Mouse (Mus musculus): ENCODE measurements around the gene Erc2. TPM values are rescaled to one million over a fixed set of nuclear protein-coding genes. Genes with fewer than 3 reads are reported as not detected.

Erc2 gene
- polyA plus RNA-seq, 1 experiment from 2014 or later: 13.7 TPM

GRCm38 (mm10) chr14:28225550-28225949 lies 603.3 kb downstream of the Erc2 start:
- H3K27me3 ChIP-seq: no peaks in the 10 kb centered on the region
- no peaks in the 10 kb centered on the region for H3K36me3 ChIP-seq
- no peak overlapping the region for H3K4me3 ChIP-seq
- no peak overlapping the region for H3K27ac ChIP-seq
- no peak for ATAC-seq (ENCODE audit: insufficient number of reproducible peaks, insufficient read depth, low FRiP score, low TSS enrichment, low read depth)
- H3K4me2 ChIP-seq: no peak overlapping the region
- no peaks in the 10 kb centered on the region for H3K4me1 ChIP-seq
- H3K9me3 ChIP-seq: no peaks in the 10 kb centered on the region
- H3K9ac ChIP-seq: no peak overlapping the region
- 84% methylated on average over 6 of the region's 6 CpGs for WGBS

- ATAC-seq (ENCODE audit: insufficient number of reproducible peaks, insufficient read depth, low FRiP score, low TSS enrichment, low read depth): no peak
- WGBS: 87% methylated on average over 6 of the region's 6 CpGs
- no peaks in the 10 kb centered on the region for H3K36me3 ChIP-seq
Measured at GRCm38 (mm10) chr14:28230563-28230962, 608.3 kb downstream of the Erc2 start.

GRCm38 (mm10) chr14:28231241-28231640 lies 609.0 kb downstream of the Erc2 start:
- H3K36me3 ChIP-seq: no peaks in the 10 kb centered on the region
- 52% methylated on average over 2 of the region's 2 CpGs for WGBS
- H3K4me3 ChIP-seq: no peak overlapping the region
- no peak overlapping the region for H3K27ac ChIP-seq
- H3K27me3 ChIP-seq: no peaks in the 10 kb centered on the region
- no peak for ATAC-seq (ENCODE audit: insufficient number of reproducible peaks, insufficient read depth, low FRiP score, low TSS enrichment, low read depth)
- no peaks in the 10 kb centered on the region for H3K9me3 ChIP-seq
- no peak overlapping the region for H3K4me2 ChIP-seq
- no peak overlapping the region for H3K9ac ChIP-seq
- H3K4me1 ChIP-seq: no peaks in the 10 kb centered on the region

More at GRCm38 (mm10) chr14:28230563-28230962, 608.3 kb downstream of the Erc2 start:
- no peak overlapping the region for H3K27ac ChIP-seq
- no peaks in the 10 kb centered on the region for H3K27me3 ChIP-seq
- no peaks in the 10 kb centered on the region for H3K9me3 ChIP-seq
- no peak overlapping the region for H3K4me3 ChIP-seq
- H3K4me1 ChIP-seq: no peaks in the 10 kb centered on the region
- no peak overlapping the region for H3K9ac ChIP-seq
- H3K4me2 ChIP-seq: no peak overlapping the region

- H3K27me3 ChIP-seq: no peaks in the 10 kb centered on the region
- no peaks in the 10 kb centered on the region for H3K36me3 ChIP-seq
- H3K4me2 ChIP-seq: no peak overlapping the region
- peaks cover 13% of the 10 kb centered on the region; the same call in 1 of the 2 replicates for H3K4me1 ChIP-seq
- no peaks in the 10 kb centered on the region for H3K9me3 ChIP-seq
- H3K9ac ChIP-seq: no peak overlapping the region
- H3K27ac ChIP-seq: no peak overlapping the region
- WGBS: 86% methylated on average over 9 of the region's 9 CpGs
- H3K4me3 ChIP-seq: no peak overlapping the region
- ATAC-seq (ENCODE audit: insufficient number of reproducible peaks, insufficient read depth, low FRiP score, low TSS enrichment, low read depth): no peak
Measured at GRCm38 (mm10) chr14:28238336-28239048, 616.3 kb downstream of the Erc2 start.

GRCm38 (mm10) chr14:28240111-28240510 lies 617.9 kb downstream of the Erc2 start:
- no peak overlapping the region for H3K9ac ChIP-seq
- H3K4me2 ChIP-seq: no peak overlapping the region
- no peaks in the 10 kb centered on the region for H3K27me3 ChIP-seq
- no peaks in the 10 kb centered on the region for H3K9me3 ChIP-seq
- ATAC-seq (ENCODE audit: insufficient number of reproducible peaks, insufficient read depth, low FRiP score, low TSS enrichment, low read depth): no peak
- no peak overlapping the region for H3K27ac ChIP-seq
- no peak overlapping the region for H3K4me3 ChIP-seq
- WGBS: 14% methylated on average over 3 of the region's 3 CpGs
- no peaks in the 10 kb centered on the region for H3K36me3 ChIP-seq
- peaks cover 14% of the 10 kb centered on the region; the same call in 1 of the 2 replicates for H3K4me1 ChIP-seq

GRCm38 (mm10) chr14:28242743-28243142 lies 620.5 kb downstream of the Erc2 start:
- H3K27ac ChIP-seq: no peak overlapping the region
- no peaks in the 10 kb centered on the region for H3K36me3 ChIP-seq
- no peak overlapping the region for H3K4me2 ChIP-seq
- no peaks in the 10 kb centered on the region for H3K27me3 ChIP-seq
- no peak overlapping the region for H3K9ac ChIP-seq
- H3K4me1 ChIP-seq: peaks cover 14% of the 10 kb centered on the region; the same call in 1 of the 2 replicates
- ATAC-seq (ENCODE audit: insufficient number of reproducible peaks, insufficient read depth, low FRiP score, low TSS enrichment, low read depth): no peak
- WGBS: 80% methylated on average over 3 of the region's 3 CpGs
- no peaks in the 10 kb centered on the region for H3K9me3 ChIP-seq
- H3K4me3 ChIP-seq: no peak overlapping the region

- no peaks in the 10 kb centered on the region for H3K9me3 ChIP-seq
- WGBS: 87% methylated on average over 4 of the region's 4 CpGs
- H3K4me3 ChIP-seq: no peak overlapping the region
- no peak overlapping the region for H3K4me2 ChIP-seq
- peaks cover 14% of the 10 kb centered on the region; the same call in 1 of the 2 replicates for H3K4me1 ChIP-seq
- H3K9ac ChIP-seq: no peak overlapping the region
- no peak for ATAC-seq (ENCODE audit: insufficient number of reproducible peaks, insufficient read depth, low FRiP score, low TSS enrichment, low read depth)
- H3K27ac ChIP-seq: no peak overlapping the region
- H3K36me3 ChIP-seq: no peaks in the 10 kb centered on the region
- no peaks in the 10 kb centered on the region for H3K27me3 ChIP-seq
Measured at GRCm38 (mm10) chr14:28243474-28243873, 621.2 kb downstream of the Erc2 start.

- Histone ChIP-seq H3K9ac (no peak overlapping the region), H3K27me3 (no peaks in the 10 kb centered on the region), H3K4me2 (no peak overlapping the region), H3K36me3 (no peaks in the 10 kb centered on the region), H3K4me3 (no peak overlapping the region), H3K4me1 (0 out of 2 replicates have a peak, but pooled peaks cover 12% of the 10 kb centered on the region), H3K27ac (no peak overlapping the region), H3K9me3 (no peaks in the 10 kb centered on the region)
- ATAC-seq (ENCODE audit: insufficient number of reproducible peaks, insufficient read depth, low FRiP score, low TSS enrichment, low read depth): no peak
- WGBS: 65% methylated on average over 4 of the region's 4 CpGs
Measured at GRCm38 (mm10) chr14:28262706-28263105, 640.5 kb downstream of the Erc2 start.

- H3K4me2 ChIP-seq: no peak overlapping the region
- 0 out of 2 replicates have a peak, but pooled peaks cover 16% of the 10 kb centered on the region for H3K4me1 ChIP-seq
- H3K27ac ChIP-seq: no peak overlapping the region
- WGBS: 69% methylated on average over 2 of the region's 2 CpGs
- no peaks in the 10 kb centered on the region for H3K27me3 ChIP-seq
- H3K36me3 ChIP-seq: no peaks in the 10 kb centered on the region
- H3K9ac ChIP-seq: no peak overlapping the region
- no peak overlapping the region for H3K4me3 ChIP-seq
- H3K9me3 ChIP-seq: no peaks in the 10 kb centered on the region
- no peak for ATAC-seq (ENCODE audit: insufficient number of reproducible peaks, insufficient read depth, low FRiP score, low TSS enrichment, low read depth)
Measured at GRCm38 (mm10) chr14:28267367-28267766, 645.1 kb downstream of the Erc2 start.

- H3K4me1 ChIP-seq: 0 out of 2 replicates have a peak, but pooled peaks cover 4% of the 10 kb centered on the region
- 66% methylated on average over 8 of the region's 8 CpGs for WGBS
- no peaks in the 10 kb centered on the region for H3K27me3 ChIP-seq
- no peaks in the 10 kb centered on the region for H3K36me3 ChIP-seq
- no peak overlapping the region for H3K27ac ChIP-seq
- no peak for ATAC-seq (ENCODE audit: insufficient number of reproducible peaks, insufficient read depth, low FRiP score, low TSS enrichment, low read depth)
- no peak overlapping the region for H3K4me2 ChIP-seq
- H3K9me3 ChIP-seq: no peaks in the 10 kb centered on the region
- no peak overlapping the region for H3K9ac ChIP-seq
- H3K4me3 ChIP-seq: no peak overlapping the region
Measured at GRCm38 (mm10) chr14:28271846-28272245, 649.6 kb downstream of the Erc2 start.

GRCm38 (mm10) chr14:28273669-28274068 lies 651.4 kb downstream of the Erc2 start:
- peaks cover 15% of the 10 kb centered on the region for H3K4me1 ChIP-seq
- no peak overlapping the region for H3K9ac ChIP-seq
- no peaks in the 10 kb centered on the region for H3K27me3 ChIP-seq
- H3K36me3 ChIP-seq: no peaks in the 10 kb centered on the region
- WGBS: 93% methylated on average over 1 of the region's 1 CpGs
- ATAC-seq (ENCODE audit: insufficient number of reproducible peaks, insufficient read depth, low FRiP score, low TSS enrichment, low read depth): no peak
- no peak overlapping the region for H3K4me3 ChIP-seq
- H3K4me2 ChIP-seq: no peak overlapping the region
- no peak overlapping the region for H3K27ac ChIP-seq
- H3K9me3 ChIP-seq: no peaks in the 10 kb centered on the region

- no peak overlapping the region for H3K4me2 ChIP-seq
- no peaks in the 10 kb centered on the region for H3K27me3 ChIP-seq
- H3K9me3 ChIP-seq: no peaks in the 10 kb centered on the region
- H3K36me3 ChIP-seq: no peaks in the 10 kb centered on the region
- no peak for ATAC-seq (ENCODE audit: insufficient number of reproducible peaks, insufficient read depth, low FRiP score, low TSS enrichment, low read depth)
- peaks cover 27% of the 10 kb centered on the region for H3K4me1 ChIP-seq
- H3K4me3 ChIP-seq: no peak overlapping the region
- 79% methylated on average over 7 of the region's 7 CpGs for WGBS
- H3K27ac ChIP-seq: no peak overlapping the region
- H3K9ac ChIP-seq: no peak overlapping the region
Measured at GRCm38 (mm10) chr14:28274826-28275225, 652.6 kb downstream of the Erc2 start.

Data from embryonic facial prominence, embryonic 13.5 days (tissue).